Mouse (Mus musculus) E14TG2a.4 (cell line): ENCODE data around the gene Atp5g1.
"Not testable (repeated sequence)": the region's sequence is repeated elsewhere in the genome, so short reads cannot be mapped to it uniquely, and the experiment has no call there.

Source experiments
- H3K27me3 ChIP-seq: 2 replicates; pipeline ENCODE4 v1.6.1; 2014; ENCODE audit warnings: low read length, control low read depth; ENCODE audit not compliant: insufficient read depth
- H3K36me3 ChIP-seq: 2 replicates; pipeline ENCODE4 v1.6.1; 2014; ENCODE audit warnings: low read length, control low read depth; ENCODE audit not compliant: insufficient read depth
- H3K4me1 ChIP-seq: replicated peaks from 2 replicates; pipeline ENCODE4 v1.6.1; 2014; ENCODE audit warnings: low read depth, low read length, control low read depth
- H3K4me3 ChIP-seq: replicated peaks from 2 replicates; pipeline ENCODE4 v1.5.1; 2014; ENCODE audit warnings: mild to moderate bottlenecking, low read length
- H3K9me3 ChIP-seq: 2 replicates; pipeline ENCODE4 v1.6.1; 2014; ENCODE audit warnings: low read length, control low read depth
- CTCF ChIP-seq: conservative IDR thresholded peaks from 2 replicates; pipeline ENCODE4 v1.5.1; 2014; ENCODE audit warnings: low read length
- NANOG ChIP-seq: IDR thresholded peaks from 2 replicates; pipeline ENCODE4 v1.6.1; 2014; ENCODE audit warnings: borderline replicate concordance, low read length, mixed read lengths
- POU5F1 ChIP-seq: IDR thresholded peaks from 2 replicates; pipeline ENCODE4 v1.6.1; 2014; ENCODE audit warnings: low read length, borderline replicate concordance

Atp5g1 gene

GRCm38 (mm10) chr11:96075509-96076220 is at the start of gene Atp5g1:
Atp5g1 (minus strand) TSS chr11:96075670.
- peaks cover 33% of the 10 kb centered on the region for H3K36me3 ChIP-seq
- H3K27me3 ChIP-seq = no peaks in the 10 kb centered on the region
- peak within 1 kb of the TSS; percentile 98 for H3K4me3 ChIP-seq
- H3K4me1 ChIP-seq = peaks cover 41% of the 10 kb centered on the region
- no peak for TF ChIP-seq POU5F1
- TF ChIP-seq CTCF = no peak
- no peak for TF ChIP-seq NANOG
- no peaks in the 10 kb centered on the region for H3K9me3 ChIP-seq

GRCm38 (mm10) chr11:96124052-96124914 is 48.8 kb upstream of the Atp5g1 start:
- no peaks in the 10 kb centered on the region for H3K9me3 ChIP-seq
- H3K4me3 ChIP-seq = peak overlapping the region; percentile 83
- H3K36me3 ChIP-seq = no peaks in the 10 kb centered on the region
- no peak for TF ChIP-seq NANOG
- no peak for TF ChIP-seq CTCF
- no peak for TF ChIP-seq POU5F1
- H3K4me1 ChIP-seq = peaks cover 47% of the 10 kb centered on the region
- peaks cover 13% of the 10 kb centered on the region; the same call in 1 of the 2 replicates for H3K27me3 ChIP-seq

- not testable (repeated sequence) for H3K4me3 ChIP-seq, H3K9me3 ChIP-seq, H3K36me3 ChIP-seq
- Histone ChIP-seq H3K27me3 (peaks cover 13% of the 10 kb centered on the region; the same call in 1 of the 2 replicates), H3K4me1 (peaks cover 35% of the 10 kb centered on the region)
These were observed 47.3 kb upstream of the Atp5g1 start for GRCm38 (mm10) chr11:96122806-96123205.

GRCm38 (mm10) chr11:96119401-96119800 is 43.9 kb upstream of the Atp5g1 start:
- no peaks in the 10 kb centered on the region for H3K36me3 ChIP-seq
- peaks cover 38% of the 10 kb centered on the region for H3K4me1 ChIP-seq
- no peak overlapping the region for H3K4me3 ChIP-seq
- H3K27me3 ChIP-seq = peaks cover 11% of the 10 kb centered on the region; the same call in 1 of the 2 replicates
- no peaks in the 10 kb centered on the region for H3K9me3 ChIP-seq
- TF ChIP-seq POU5F1 (no peak), NANOG (no peak), CTCF (no peak)

- peaks cover 52% of the 10 kb centered on the region for H3K4me1 ChIP-seq
- H3K27me3 ChIP-seq = not testable (repeated sequence)
These were observed 41.5 kb upstream of the Atp5g1 start for GRCm38 (mm10) chr11:96116925-96117324.

GRCm38 (mm10) chr11:96116116-96116515 is 40.6 kb upstream of the Atp5g1 start:
- Histone ChIP-seq H3K27me3 (no peaks in the 10 kb centered on the region), H3K36me3 (no peaks in the 10 kb centered on the region), H3K4me1 (peaks cover 57% of the 10 kb centered on the region), H3K4me3 (no peak overlapping the region), H3K9me3 (no peaks in the 10 kb centered on the region)
- TF ChIP-seq POU5F1 (no peak), CTCF (no peak), NANOG (no peak)

More at GRCm38 (mm10) chr11:96116925-96117324, 41.5 kb upstream of the Atp5g1 start:
- not testable (repeated sequence) for H3K4me3 ChIP-seq, H3K9me3 ChIP-seq, H3K36me3 ChIP-seq

GRCm38 (mm10) chr11:96115416-96115815 is 39.9 kb upstream of the Atp5g1 start:
- Histone ChIP-seq H3K4me1 (peaks cover 57% of the 10 kb centered on the region), H3K27me3 (no peaks in the 10 kb centered on the region), H3K9me3 (no peaks in the 10 kb centered on the region), H3K4me3 (no peak overlapping the region), H3K36me3 (no peaks in the 10 kb centered on the region)
- no peak for TF ChIP-seq CTCF
- TF ChIP-seq POU5F1 = no peak
- no peak; the same call in 1 of the 2 replicates for TF ChIP-seq NANOG

- no peaks in the 10 kb centered on the region for H3K36me3 ChIP-seq
- peak; percentile 77 for TF ChIP-seq NANOG
- no peak for TF ChIP-seq POU5F1
These were observed 38.6 kb upstream of the Atp5g1 start for GRCm38 (mm10) chr11:96114077-96114476.

More at GRCm38 (mm10) chr11:96114077-96114476, 38.6 kb upstream of the Atp5g1 start:
- Histone ChIP-seq H3K4me1 (peaks cover 57% of the 10 kb centered on the region), H3K9me3 (no peaks in the 10 kb centered on the region), H3K27me3 (no peaks in the 10 kb centered on the region), H3K4me3 (no peak overlapping the region)
